Mouse (Mus musculus) liver, adult 2 months (tissue): Measurements from ENCODE around the gene Col6a6. TPM values are rescaled to one million over a fixed set of nuclear protein-coding genes. Genes with fewer than 3 reads are reported as not detected.

Experiments
- DNase-seq: peaks from one replicate; pipeline ENCODE4 v3.0.0-alpha.2; 2011; ENCODE audit warnings: low read depth, low spot score; ENCODE audit errors: extremely low read depth
- H3K27ac ChIP-seq: fragments of 200-500 bp; replicated peaks from 2 replicates; pipeline ENCODE4 v1.5.1; 2012; ENCODE audit warnings: low read depth, mild to moderate bottlenecking, control low read depth, inconsistent platforms, low read length; ENCODE audit not compliant: insufficient read depth
- H3K27me3 ChIP-seq: fragments of 200-500 bp; 2 replicates; pipeline ENCODE4 v1.6.1; 2012; ENCODE audit warnings: mild to moderate bottlenecking, moderate library complexity, low read length, inconsistent platforms; ENCODE audit not compliant: control insufficient read depth, insufficient read depth
- H3K36me3 ChIP-seq: fragments of 200-500 bp; 2 replicates; pipeline ENCODE4 v1.6.1; 2012; ENCODE audit warnings: low read length, inconsistent platforms; ENCODE audit not compliant: control insufficient read depth, insufficient read depth
- H3K4me1 ChIP-seq: fragments of 200-500 bp; 2 replicates; pipeline ENCODE4 v1.6.1; 2011; ENCODE audit warnings: low read length; ENCODE audit not compliant: control insufficient read depth, insufficient read depth
- H3K4me3 ChIP-seq: fragments of 200-500 bp; 2 replicates; pipeline ENCODE4 v1.5.1; 2011; ENCODE audit warnings: low read depth, mild to moderate bottlenecking, control low read depth, low read length, moderate library complexity; ENCODE audit not compliant: insufficient read depth
- H3K79me2 ChIP-seq: fragments of 200-500 bp; 2 replicates; pipeline ENCODE4 v1.6.1; 2012; ENCODE audit warnings: inconsistent platforms, mild to moderate bottlenecking, low read length, moderate library complexity; ENCODE audit not compliant: control insufficient read depth, insufficient read depth
- H3K9ac ChIP-seq: fragments of 200-500 bp; 2 replicates; pipeline ENCODE4 v1.6.1; 2012; ENCODE audit warnings: low read depth, mild to moderate bottlenecking, control low read depth, inconsistent platforms, low read length
- CTCF ChIP-seq: fragments of 200-500 bp; IDR thresholded peaks from 2 replicates; pipeline ENCODE4 v1.5.1; 2011; ENCODE audit warnings: low read depth, low read length, control low read depth
- POLR2A ChIP-seq: fragments of 200-500 bp; IDR thresholded peaks from 2 replicates; pipeline ENCODE4 v1.6.1; 2011; ENCODE audit warnings: low read length, control low read depth; ENCODE audit not compliant: insufficient read depth; ENCODE audit errors: extremely low read depth
- WGBS: fragments of 180-500 bp; shearing (Covaris S2); methylation state at CpG from one replicate; pipeline ENCODE4 v1.1.7; 2018; 5-methylcytosine and 5-hydroxymethylcytosine counted together
- polyA plus RNA-seq: library from polyadenylated mRNA; depleted of rRNA; stranded (reverse); fragments of >200 nt; gene quantifications from 2 replicates; pipeline ENCODE4 v1.2.3, GENCODE M21; 2012
- total RNA-seq: library from RNA; depleted of rRNA; stranded (reverse); fragments of >200 nt; gene quantifications from 2 replicates; pipeline ENCODE4 v1.2.3, GENCODE M21; 2014

Gene Col6a6
- total and polyA plus RNA-seq, 2 experiments: 0.06 to 0.09 TPM

GRCm38 (mm10) chr9:105765891-105766290, 62.1 kb downstream of the Col6a6 start:
- H3K4me1 ChIP-seq: no peaks in the 10 kb centered on the region
- no peak overlapping the region for H3K9ac ChIP-seq
- no peak overlapping the region for H3K27ac ChIP-seq
- H3K79me2 ChIP-seq: no peaks in the 10 kb centered on the region
- WGBS: 86% methylated on average over 2 of the region's 2 CpGs
- no peak for TF ChIP-seq CTCF
- TF ChIP-seq POLR2A: no peak
- H3K36me3 ChIP-seq: no peaks in the 10 kb centered on the region
- no peaks in the 10 kb centered on the region for H3K27me3 ChIP-seq
- no peak overlapping the region for H3K4me3 ChIP-seq
- no peak for DNase-seq

DNA sequence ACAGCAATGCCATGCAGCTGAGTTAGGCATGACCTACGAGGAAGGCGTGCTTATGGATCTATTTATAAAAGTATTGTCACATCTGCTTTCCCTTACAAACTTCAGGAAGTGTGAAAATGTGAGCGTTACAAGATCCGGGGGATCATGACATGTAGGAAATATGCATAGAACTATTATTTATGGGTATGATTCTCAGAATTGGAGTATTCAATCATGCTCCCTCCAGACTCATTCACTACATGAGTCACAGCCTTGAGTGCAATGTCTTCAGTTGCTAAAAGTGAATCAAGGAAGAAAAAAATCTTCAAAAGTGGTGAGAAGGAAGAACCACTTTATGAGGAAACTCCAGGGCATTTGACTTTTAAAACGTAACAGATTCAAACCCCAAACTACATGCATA, 63.3 kb downstream of the Col6a6 start:
- H3K9ac ChIP-seq: no peak overlapping the region
- 82% methylated on average over 5 of the region's 5 CpGs for WGBS
- no peaks in the 10 kb centered on the region for H3K79me2 ChIP-seq
- H3K36me3 ChIP-seq: no peaks in the 10 kb centered on the region
- no peak overlapping the region for H3K27ac ChIP-seq
- H3K4me1 ChIP-seq: no peaks in the 10 kb centered on the region
- no peak for DNase-seq
- TF ChIP-seq POLR2A: no peak
- no peak for TF ChIP-seq CTCF
- H3K27me3 ChIP-seq: no peaks in the 10 kb centered on the region
- no peak overlapping the region for H3K4me3 ChIP-seq

DNA sequence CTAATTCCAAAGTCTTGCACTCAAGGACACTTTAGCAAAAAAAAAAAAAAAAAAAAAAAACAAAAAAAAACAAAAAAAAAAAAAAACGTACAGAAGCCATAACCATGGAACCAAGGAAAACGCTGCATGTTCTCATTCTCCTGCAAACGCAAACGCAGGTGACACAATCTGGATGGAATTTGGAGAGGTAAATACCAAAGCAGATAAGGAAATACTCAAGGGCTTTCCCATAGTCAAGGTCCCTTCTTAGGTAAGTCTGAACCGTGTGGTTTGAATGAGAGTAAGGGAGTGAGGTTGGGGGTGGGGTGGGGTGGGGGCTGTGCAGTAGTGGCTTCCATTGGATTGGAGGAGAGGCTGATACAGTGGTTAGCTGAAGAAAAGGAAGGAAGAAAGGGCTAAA, 63.8 kb downstream of the Col6a6 start:
- DNase-seq: no peak
- H3K4me3 ChIP-seq: no peak overlapping the region
- no peaks in the 10 kb centered on the region for H3K36me3 ChIP-seq
- H3K9ac ChIP-seq: no peak overlapping the region
- H3K27ac ChIP-seq: no peak overlapping the region
- 34% methylated on average over 5 of the region's 5 CpGs for WGBS
- no peak for TF ChIP-seq POLR2A
- no peaks in the 10 kb centered on the region for H3K79me2 ChIP-seq
- H3K27me3 ChIP-seq: no peaks in the 10 kb centered on the region
- H3K4me1 ChIP-seq: no peaks in the 10 kb centered on the region

DNA sequence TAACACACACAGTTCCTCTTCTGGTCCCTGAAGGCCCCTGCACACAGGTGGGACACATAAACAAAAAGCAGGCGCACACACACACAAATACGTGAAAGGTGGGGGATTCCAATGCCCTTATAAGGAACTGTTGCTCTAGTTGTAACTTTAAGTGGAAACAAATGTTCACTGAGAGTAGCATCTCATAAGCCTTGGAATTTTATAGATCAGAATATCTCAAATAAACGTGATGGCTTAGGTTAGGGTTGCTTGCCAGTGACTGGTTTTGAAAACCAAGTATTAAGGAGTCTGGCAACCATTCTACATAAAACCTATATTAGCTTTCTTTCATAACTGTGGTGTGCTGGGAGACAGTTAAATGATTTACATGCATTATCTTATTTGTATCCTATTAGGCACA, 64.3 kb downstream of the Col6a6 start:
- no peaks in the 10 kb centered on the region for H3K79me2 ChIP-seq
- H3K4me3 ChIP-seq: no peak overlapping the region
- H3K4me1 ChIP-seq: no peaks in the 10 kb centered on the region
- H3K36me3 ChIP-seq: no peaks in the 10 kb centered on the region
- no peak for TF ChIP-seq CTCF
- TF ChIP-seq POLR2A: no peak
- H3K27me3 ChIP-seq: no peaks in the 10 kb centered on the region
- H3K9ac ChIP-seq: no peak overlapping the region
- 78% methylated on average over 3 of the region's 3 CpGs for WGBS
- DNase-seq: no peak
- H3K27ac ChIP-seq: no peak overlapping the region

DNA sequence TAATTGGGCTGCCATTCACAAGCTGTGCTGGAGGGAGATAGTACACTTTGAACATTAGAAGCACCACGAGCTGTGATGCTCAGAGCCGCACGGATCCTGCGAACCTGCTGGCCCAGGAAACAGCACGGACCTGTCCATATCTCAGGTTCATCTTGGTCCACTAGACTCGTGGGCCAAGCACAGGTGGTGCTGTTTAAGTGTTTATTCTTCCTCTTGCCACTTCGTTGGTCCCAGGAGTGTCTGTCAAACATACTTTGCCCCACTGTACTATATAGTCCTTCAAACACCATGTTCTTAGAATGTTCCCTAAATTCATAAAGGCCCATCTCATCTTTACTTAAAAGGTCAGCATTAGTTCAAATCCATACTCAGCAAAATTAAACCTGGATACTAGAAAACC, 65.7 kb downstream of the Col6a6 start:
- H3K9ac ChIP-seq: no peak overlapping the region

DNA sequence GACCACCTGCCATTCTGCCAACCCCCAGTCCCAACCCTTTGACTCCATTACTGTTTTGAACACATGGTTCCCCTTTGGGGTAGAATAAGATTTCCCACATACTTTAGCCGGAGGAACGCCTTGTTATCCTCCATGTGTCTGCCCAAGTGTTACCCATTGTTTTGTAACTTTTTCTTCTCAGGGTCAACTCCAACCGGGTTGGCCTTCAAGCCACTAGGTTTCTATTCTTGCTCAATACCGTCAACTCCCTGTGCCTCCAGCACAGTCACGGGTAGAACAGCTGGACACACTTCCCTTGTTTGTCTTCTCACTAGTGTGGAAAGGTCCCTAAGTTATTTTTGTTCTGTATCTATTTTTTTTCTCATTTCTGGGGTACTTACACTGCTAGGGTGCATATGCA, 69.1 kb downstream of the Col6a6 start:
- Histone ChIP-seq H3K36me3 (no peaks in the 10 kb centered on the region), H3K9ac (no peak overlapping the region), H3K4me3 (no peak overlapping the region), H3K79me2 (no peaks in the 10 kb centered on the region), H3K27me3 (no peaks in the 10 kb centered on the region), H3K27ac (no peak overlapping the region), H3K4me1 (peaks cover 10% of the 10 kb centered on the region; the same call in 1 of the 2 replicates)
- DNase-seq: peak; percentile 63
- TF ChIP-seq POLR2A (no peak), CTCF (no peak)
- WGBS: 41% methylated on average over 5 of the region's 5 CpGs

More for the DNA sequence above, 65.7 kb downstream of the Col6a6 start:
- WGBS: 83% methylated on average over 7 of the region's 7 CpGs
- Histone ChIP-seq H3K79me2 (no peaks in the 10 kb centered on the region), H3K27ac (no peak overlapping the region), H3K4me3 (no peak overlapping the region), H3K4me1 (no peaks in the 10 kb centered on the region), H3K27me3 (no peaks in the 10 kb centered on the region), H3K36me3 (no peaks in the 10 kb centered on the region)
- no peak for TF ChIP-seq CTCF
- TF ChIP-seq POLR2A: no peak
- no peak for DNase-seq
